Mouse (Mus musculus): ENCODE results near the gene Spdye4c.

Spdye4c gene

GRCm38 (mm10) chr2:128590909-128591308, at the start of gene Spdye4c:
TSS of gene Spdye4c (plus strand) at chr2:128591209.
- no peak for DNase-seq (ENCODE audit: low spot score in 2 of 2)

GRCm38 (mm10) chr2:128543495-128543894, 47.5 kb upstream of the Spdye4c start:
- no peak for DNase-seq (ENCODE audit: low spot score in 2 of 2)

- DNase-seq (ENCODE audit: low spot score in 2 of 2), result no peak
Measured at GRCm38 (mm10) chr2:128544421-128545137, 46.4 kb upstream of the Spdye4c start.

GRCm38 (mm10) chr2:128545447-128545846, 45.6 kb upstream of the Spdye4c start:
- no peak for DNase-seq (ENCODE audit: low spot score in 2 of 2)

DNA sequence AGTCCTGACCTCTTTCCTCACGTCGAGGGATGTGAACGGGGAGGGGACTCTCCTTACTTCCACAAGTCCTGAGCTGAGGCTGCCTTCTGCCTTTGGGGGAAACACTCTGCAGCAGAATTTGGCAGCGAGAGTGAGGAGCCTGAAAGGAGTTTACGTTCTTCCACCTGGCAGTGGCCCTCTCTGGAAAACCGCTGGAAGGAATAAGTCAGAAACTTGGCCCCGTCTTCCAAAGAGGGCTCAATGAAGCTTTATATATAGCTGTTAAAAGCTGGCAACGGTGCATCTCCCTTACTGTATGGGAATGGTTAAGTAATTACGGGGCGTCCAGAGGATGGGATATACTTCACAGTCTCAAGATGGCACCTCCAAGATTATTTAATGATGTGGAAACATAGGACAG, 43.9 kb upstream of the Spdye4c start:
- DNase-seq (ENCODE audit: low spot score in 2 of 2), result no peak

DNA sequence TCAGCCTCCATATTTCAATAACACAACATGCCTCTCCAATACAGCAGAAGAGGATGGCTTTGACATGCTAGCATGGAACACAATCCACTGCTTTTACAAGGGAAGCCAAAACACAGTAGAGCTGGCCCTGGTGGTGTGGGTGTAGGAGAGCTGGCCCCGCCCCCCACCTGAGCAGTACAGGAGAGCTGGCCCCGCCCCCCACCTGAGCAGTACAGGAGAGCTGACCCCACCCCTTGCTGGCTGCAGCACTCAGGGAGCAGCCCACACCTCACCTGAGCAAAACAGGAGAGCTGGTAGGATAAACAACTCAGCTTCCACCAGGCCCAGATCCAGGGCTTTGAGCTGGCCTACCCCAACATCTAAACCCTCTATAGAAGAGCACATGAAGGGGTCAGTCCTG, 42.7 kb upstream of the Spdye4c start:
- no peak for DNase-seq (ENCODE audit: low spot score in 2 of 2)

GRCm38 (mm10) chr2:128549561-128549960, 41.4 kb upstream of the Spdye4c start:
- no peak for DNase-seq (ENCODE audit: low spot score in 2 of 2)

GRCm38 (mm10) chr2:128549963-128550362, 41.0 kb upstream of the Spdye4c start:
- no peak for DNase-seq (ENCODE audit: low spot score in 2 of 2)

DNA sequence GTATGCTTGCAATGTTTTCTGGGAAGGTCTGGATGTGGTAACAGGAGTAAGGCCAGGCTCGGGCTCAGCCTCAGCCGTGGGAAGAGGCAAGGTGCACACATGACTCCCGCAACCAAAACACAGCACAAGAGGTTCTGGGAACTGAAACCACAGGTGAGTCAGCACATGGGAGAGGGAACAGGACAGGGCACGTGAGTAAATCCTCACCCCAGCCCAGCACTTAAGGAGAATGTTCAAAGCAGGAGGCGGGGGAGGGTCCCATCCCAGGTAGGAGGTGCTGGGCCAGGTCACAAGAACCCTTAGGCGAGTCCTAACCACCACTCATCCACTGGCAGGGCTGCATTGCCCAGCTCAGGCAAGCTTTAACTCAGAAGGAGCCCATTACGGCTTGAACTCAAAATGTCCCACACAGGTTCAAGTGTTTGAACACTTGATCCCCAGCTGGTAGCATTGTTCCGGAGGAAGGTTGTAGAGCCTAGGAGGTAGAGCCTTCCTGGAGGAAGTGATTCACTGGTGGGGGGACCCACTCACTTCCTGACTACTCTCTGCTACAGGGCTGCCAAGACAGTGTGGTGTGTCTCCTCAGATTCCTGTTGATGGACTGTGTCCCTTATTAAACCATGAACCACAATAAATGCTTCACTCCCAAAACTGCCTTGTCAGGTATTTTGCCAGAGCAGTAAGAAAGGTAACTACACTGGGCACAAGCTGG, 38.8 kb upstream of the Spdye4c start:
- no peak for DNase-seq (ENCODE audit: low spot score in 2 of 2)

GRCm38 (mm10) chr2:128552798-128553720, 38.0 kb upstream of the Spdye4c start:
- DNase-seq (ENCODE audit: low spot score in 2 of 2), result no peak

DNA sequence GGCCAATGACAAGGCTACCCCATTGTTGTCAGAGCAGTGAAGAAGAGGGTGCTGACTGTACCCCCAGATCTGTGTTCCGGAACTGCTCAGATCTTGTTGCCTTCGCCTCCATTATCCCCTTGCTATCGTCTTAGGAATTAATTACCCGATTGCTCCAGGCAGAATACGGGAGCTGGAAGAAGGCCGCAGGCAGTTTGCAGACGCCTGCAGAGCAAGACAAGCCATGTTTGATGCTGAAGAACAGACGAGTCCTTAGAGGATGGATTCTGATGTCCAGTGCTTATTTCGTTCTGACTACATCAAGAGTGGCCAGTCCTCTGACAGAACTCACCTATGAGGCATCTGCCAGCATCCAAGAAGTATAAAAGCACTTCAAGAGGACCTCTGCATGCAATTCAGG, 35.9 kb upstream of the Spdye4c start:
- DNase-seq (ENCODE audit: low spot score in 2 of 2), result no peak

DNA sequence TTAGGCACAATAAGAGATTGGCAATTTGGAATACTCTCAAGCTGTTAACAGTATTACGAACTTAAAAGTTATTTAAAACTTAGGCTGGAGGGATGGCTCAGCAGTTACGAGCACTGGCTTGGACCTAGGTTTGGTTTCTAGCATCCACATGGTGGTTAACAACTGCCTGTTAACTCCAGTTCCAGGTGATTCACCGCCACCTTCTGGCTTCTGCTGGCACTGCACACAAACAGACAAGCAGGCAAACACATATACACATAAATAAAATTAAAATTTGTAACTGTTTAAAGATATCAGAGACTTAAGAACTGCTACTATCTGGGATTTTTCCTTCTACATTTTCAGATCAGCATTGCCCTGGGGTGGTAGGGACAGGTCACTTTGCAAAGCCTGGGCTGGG, 26.8 kb upstream of the Spdye4c start:
- no peak for DNase-seq (ENCODE audit: low spot score in 2 of 2)

GRCm38 (mm10) chr2:128565904-128566303, 25.1 kb upstream of the Spdye4c start:
- DNase-seq (ENCODE audit: low spot score in 2 of 2), result no peak

- DNase-seq (ENCODE audit: low spot score in 2 of 2), result no peak
Measured at GRCm38 (mm10) chr2:128566304-128567147, 24.5 kb upstream of the Spdye4c start.

DNA sequence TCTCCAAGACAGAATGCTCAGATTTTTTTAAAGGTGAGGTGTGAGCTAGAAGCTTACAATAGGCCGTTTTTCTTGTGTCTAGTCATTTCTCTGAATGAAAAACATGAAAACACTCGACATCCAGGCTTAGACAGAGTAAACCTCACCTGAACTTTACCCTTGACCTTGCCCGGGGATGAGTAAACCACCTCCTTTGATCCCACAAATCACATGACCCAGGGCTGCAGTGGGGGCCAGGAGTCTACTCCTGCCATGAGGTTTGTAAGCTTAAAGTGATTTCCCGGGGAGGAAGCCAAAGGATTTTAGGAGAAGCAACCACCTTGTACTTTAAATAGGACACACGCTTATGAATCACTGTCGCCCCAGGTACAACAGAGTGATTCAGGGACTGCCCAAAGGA, 23.0 kb upstream of the Spdye4c start:
- no peak for DNase-seq (ENCODE audit: low spot score in 2 of 2)

DNA sequence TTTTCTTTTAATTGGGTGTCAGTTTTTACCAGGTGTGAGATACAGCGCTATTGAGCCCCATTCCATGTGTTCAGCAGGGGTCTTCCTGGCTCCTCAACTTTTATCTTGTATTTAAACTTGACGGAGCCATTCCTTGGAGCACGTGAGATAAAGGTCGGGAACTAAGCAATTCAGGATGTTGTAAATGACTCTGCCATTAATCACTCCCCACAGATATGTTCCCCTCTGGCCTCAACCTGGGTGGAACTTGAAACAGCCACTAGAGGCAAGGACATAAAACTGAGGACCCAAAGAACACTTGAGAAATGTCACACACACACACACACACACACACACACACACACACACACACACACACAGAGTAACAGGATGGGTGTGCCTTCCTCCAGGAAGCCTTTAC, 22.5 kb upstream of the Spdye4c start:
- no peak for DNase-seq (ENCODE audit: low spot score in 2 of 2)

DNA sequence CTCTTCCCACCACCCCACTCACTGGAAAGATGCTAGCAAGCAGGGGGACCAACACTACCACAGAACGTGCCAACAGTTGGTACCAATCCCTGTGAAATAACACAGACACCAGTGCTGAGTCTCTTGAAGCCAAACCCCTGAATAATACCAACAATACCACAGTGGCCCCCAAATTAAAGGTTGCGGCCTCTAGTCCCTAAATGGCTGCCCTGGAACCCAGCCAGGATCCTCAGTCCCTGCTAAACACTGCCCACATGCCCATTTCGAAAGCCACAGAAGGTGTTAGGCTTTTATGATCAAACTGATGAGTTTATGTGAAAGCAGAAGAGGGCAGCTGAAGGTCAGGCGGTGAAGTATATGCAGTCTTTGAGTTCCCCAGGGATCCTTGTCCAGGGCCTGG, 20.0 kb upstream of the Spdye4c start:
- no peak for DNase-seq (ENCODE audit: low spot score in 2 of 2)

GRCm38 (mm10) chr2:128572726-128573624, 18.0 kb upstream of the Spdye4c start:
- peak; percentile 74 to 82 for DNase-seq (ENCODE audit: low spot score in 2 of 2)

DNA sequence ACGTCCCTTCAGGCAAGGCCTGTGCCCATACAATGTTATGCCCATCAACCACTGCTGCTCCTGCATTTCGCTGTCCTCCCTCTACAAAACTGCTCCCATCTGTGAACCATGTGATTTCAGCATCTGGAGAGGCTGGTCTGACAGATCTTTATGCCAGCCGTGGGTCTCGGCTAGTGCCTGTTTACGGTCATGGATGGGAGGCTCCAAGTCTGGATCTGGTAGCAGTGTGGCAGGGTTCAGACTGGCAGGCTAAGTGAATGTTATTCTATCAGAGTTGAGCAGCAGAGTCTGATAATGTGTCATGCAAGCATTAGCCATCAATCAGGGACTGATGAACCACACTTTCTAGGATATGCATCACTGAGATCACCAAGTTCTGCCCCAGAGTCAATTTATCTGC, 8.1 kb upstream of the Spdye4c start:
- DNase-seq (ENCODE audit: low spot score in 2 of 2), result no peak

DNA sequence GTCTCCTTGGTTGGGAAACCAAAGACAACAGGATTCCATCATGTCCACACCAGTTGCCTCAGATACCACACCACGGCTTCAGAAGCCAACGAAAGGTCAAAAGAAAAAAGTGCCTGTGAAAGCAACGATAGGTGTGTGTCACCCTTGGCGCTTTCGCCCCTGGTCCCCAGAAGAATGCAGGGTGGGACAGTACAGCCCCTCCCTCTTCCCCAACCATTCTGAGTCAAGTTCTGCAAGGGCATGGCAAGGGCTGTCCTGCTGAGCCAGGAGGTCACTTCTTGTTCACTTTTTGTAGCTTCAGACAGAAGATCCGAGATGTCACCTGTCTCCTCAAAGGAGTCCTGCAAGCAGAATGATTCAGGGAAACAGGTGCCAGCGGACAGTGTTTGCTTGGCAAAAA, 1.3 kb downstream of the Spdye4c start:
- DNase-seq (ENCODE audit: low spot score in 2 of 2), result no peak

All from heart, adult 9 months (tissue).